Mouse (Mus musculus) lung, adult 2 months (tissue): ENCODE results near the gene Zfp64. TPM values are rescaled to one million over a fixed set of nuclear protein-coding genes. Genes with fewer than 3 reads are reported as not detected.
A peak's percentile ranks its signal among the peaks of the same experiment; 100 is the strongest.

Experiments
- DNase-seq: peaks from one replicate; pipeline ENCODE4 v3.0.0; 2022
- H3K4me1 ChIP-seq: fragments of 200-500 bp; 2 replicates; pipeline ENCODE4 v1.6.1; 2011; ENCODE audit warnings: low read length; ENCODE audit not compliant: control insufficient read depth, insufficient read depth
- H3K4me3 ChIP-seq: fragments of 200-500 bp; replicated peaks from 2 replicates; pipeline ENCODE3; 2011; ENCODE audit warnings: low read depth, mild to moderate bottlenecking, control low read depth, low read length; ENCODE audit errors: extremely low read depth
- CTCF ChIP-seq: fragments of 200-500 bp; IDR thresholded peaks from 2 replicates; pipeline ENCODE4 v1.5.1; 2011; ENCODE audit warnings: mild to moderate bottlenecking, low read length, control low read depth; ENCODE audit not compliant: insufficient read depth
- POLR2A ChIP-seq: fragments of 200-500 bp; IDR thresholded peaks from 2 replicates; pipeline ENCODE4 v1.6.1; 2011; ENCODE audit warnings: low read depth, mild to moderate bottlenecking, control low read depth, low read length, borderline replicate concordance; ENCODE audit errors: extremely low read depth
- WGBS: fragments of 180-500 bp; shearing (Covaris S2); methylation state at CpG from one replicate; pipeline ENCODE4 v1.1.7; 2018; 5-methylcytosine and 5-hydroxymethylcytosine counted together
- polyA plus RNA-seq: library from polyadenylated mRNA; depleted of rRNA; stranded (reverse); fragments of >200 nt; gene quantifications from 2 replicates; pipeline ENCODE4 v1.2.3, GENCODE M21; 2012

Gene Zfp64
- polyA plus RNA-seq, 1 experiment = 26.5 TPM

GRCm38 (mm10) chr2:168929691-168930090 is 25.7 kb downstream of the Zfp64 start:
- peak; percentile 58 for DNase-seq

GRCm38 (mm10) chr2:168927401-168927800 is 28.0 kb downstream of the Zfp64 start:
- no peak for DNase-seq
- no peak for TF ChIP-seq CTCF
- TF ChIP-seq POLR2A = no peak
- Histone ChIP-seq H3K4me1 (no peaks in the 10 kb centered on the region), H3K4me3 (no peak overlapping the region)
- WGBS = 80% methylated on average over 7 of the region's 7 CpGs

More at GRCm38 (mm10) chr2:168929691-168930090, 25.7 kb downstream of the Zfp64 start:
- H3K4me3 ChIP-seq = no peak overlapping the region
- no peaks in the 10 kb centered on the region for H3K4me1 ChIP-seq
- TF ChIP-seq POLR2A = no peak
- peak; percentile 71 for TF ChIP-seq CTCF
- WGBS = 17% methylated on average over 10 of the region's 10 CpGs

GRCm38 (mm10) chr2:168926257-168926810 is 29.1 kb downstream of the Zfp64 start:
- no peak overlapping the region for H3K4me3 ChIP-seq
- TF ChIP-seq POLR2A (no peak), CTCF (no peak)
- DNase-seq = no peak
- 90% methylated on average over 37 of the region's 37 CpGs for WGBS
- H3K4me1 ChIP-seq = no peaks in the 10 kb centered on the region

GRCm38 (mm10) chr2:168923706-168924105 is 31.7 kb downstream of the Zfp64 start:
- DNase-seq = no peak
- 12% methylated on average over 9 of the region's 9 CpGs for WGBS
- Histone ChIP-seq H3K4me3 (no peak overlapping the region), H3K4me1 (no peaks in the 10 kb centered on the region)
- TF ChIP-seq CTCF (no peak), POLR2A (no peak)

GRCm38 (mm10) chr2:168922466-168922865 is 32.9 kb downstream of the Zfp64 start:
- no peak overlapping the region for H3K4me3 ChIP-seq
- H3K4me1 ChIP-seq = no peaks in the 10 kb centered on the region
- TF ChIP-seq POLR2A (no peak), CTCF (0 out of 2 replicates have a peak, but pooled peaks have one; percentile 12)
- WGBS = 91% methylated on average over 5 of the region's 5 CpGs
- DNase-seq = no peak

GRCm38 (mm10) chr2:168920007-168920406 is 35.4 kb downstream of the Zfp64 start:
- 57% methylated on average over 15 of the region's 15 CpGs for WGBS
- H3K4me1 ChIP-seq = no peaks in the 10 kb centered on the region
- TF ChIP-seq POLR2A (no peak), CTCF (no peak)
- no peak for DNase-seq
- no peak overlapping the region for H3K4me3 ChIP-seq

GRCm38 (mm10) chr2:168912901-168913721 is 42.3 kb downstream of the Zfp64 start:
- WGBS = 3% methylated on average over 31 of the region's 31 CpGs
- 0 out of 2 replicates have a peak, but pooled peaks cover 3% of the 10 kb centered on the region for H3K4me1 ChIP-seq
- no peak for DNase-seq
- no peak overlapping the region for H3K4me3 ChIP-seq
- TF ChIP-seq CTCF (no peak), POLR2A (no peak)

- Histone ChIP-seq H3K4me1 (0 out of 2 replicates have a peak, but pooled peaks cover 3% of the 10 kb centered on the region), H3K4me3 (no peak overlapping the region)
- no peak for TF ChIP-seq POLR2A
- no peak for TF ChIP-seq CTCF
- DNase-seq = no peak
- 1% methylated on average over 70 of the region's 70 CpGs for WGBS
Measured at GRCm38 (mm10) chr2:168912051-168912891, 43.1 kb downstream of the Zfp64 start.

- 4% methylated on average over 19 of the region's 19 CpGs for WGBS
- Histone ChIP-seq H3K4me1 (0 out of 2 replicates have a peak, but pooled peaks cover 3% of the 10 kb centered on the region), H3K4me3 (no peak overlapping the region)
- no peak for TF ChIP-seq POLR2A
- no peak for TF ChIP-seq CTCF
- DNase-seq = no peak
Measured at GRCm38 (mm10) chr2:168911527-168911926, 43.9 kb downstream of the Zfp64 start.
